Mouse (Mus musculus): ENCODE measurements at regions not wholly inside any gene's neighbourhood (a gene's known extent, or its start where the extent isn't known, plus 50 kb on each side); places are given as distances from the start of the nearest gene placed in this dataset.
"Not testable (repeated sequence)": the region's sequence is repeated elsewhere in the genome, so short reads cannot be mapped to it uniquely, and the experiment has no call there.

DNA sequence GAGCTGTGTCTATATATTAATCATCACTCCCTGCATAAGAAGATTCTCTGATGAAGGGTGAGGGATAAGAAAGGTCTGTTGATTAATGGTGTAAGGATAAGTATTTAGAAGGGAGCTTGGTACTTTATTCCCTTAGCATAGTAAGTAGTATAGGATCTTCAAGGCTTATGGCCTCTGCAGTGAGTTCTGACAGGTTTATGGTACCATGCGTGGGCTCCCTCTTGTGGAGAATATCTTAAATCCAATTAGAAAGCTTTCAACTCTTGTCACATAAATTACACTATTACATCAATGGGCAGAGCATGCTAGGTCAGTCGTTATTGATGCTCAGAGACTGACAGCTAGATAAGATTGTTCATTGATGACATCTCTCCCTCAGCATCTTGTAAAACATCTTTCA lies 112.7 kb upstream of the Grin3a start:
- Histone ChIP-seq H3K27me3 (replicated peaks) (no peaks in the 10 kb centered on the region), H3K9me3 (no peaks in the 10 kb centered on the region), H3K36me3 (no peaks in the 10 kb centered on the region), H3K4me1 (replicated peaks) (no peaks in the 10 kb centered on the region), H3K9ac (no peak overlapping the region), H3K4me2 (replicated peaks) (no peak overlapping the region), H3K27ac (no peak overlapping the region), H3K4me3 (replicated peaks) (no peak overlapping the region)
- WGBS: 22% methylated on average over 2 of the region's 2 CpGs
- ATAC-seq: no peak

DNA sequence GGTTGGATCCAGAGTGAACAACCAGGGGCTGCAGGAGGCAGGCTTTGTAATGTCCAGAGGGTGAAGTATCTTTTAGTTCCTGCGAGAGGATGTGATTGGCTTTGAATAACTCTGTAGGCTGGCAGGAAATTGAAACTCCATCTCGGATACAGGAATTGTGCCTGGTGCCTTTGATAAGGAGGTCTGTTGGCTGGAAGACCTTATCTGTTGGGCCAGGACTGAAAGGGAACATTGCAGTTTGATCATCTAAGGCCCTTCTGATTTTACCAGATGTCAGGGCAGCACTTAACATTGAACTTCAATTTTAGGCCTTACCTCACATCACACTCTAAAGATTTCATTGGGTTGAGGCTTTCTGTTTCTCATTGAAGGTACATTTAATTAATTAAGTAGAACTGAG lies 111.3 kb upstream of the Grin3a start:
- no peak for ATAC-seq
- no peak overlapping the region for H3K4me3 ChIP-seq (replicated peaks)
- H3K4me2 ChIP-seq (replicated peaks): no peak overlapping the region
- 55% methylated on average over 2 of the region's 2 CpGs for WGBS
- H3K9me3 ChIP-seq: no peaks in the 10 kb centered on the region
- no peaks in the 10 kb centered on the region for H3K27me3 ChIP-seq (replicated peaks)
- no peak overlapping the region for H3K27ac ChIP-seq
- H3K4me1 ChIP-seq (replicated peaks): no peaks in the 10 kb centered on the region
- H3K9ac ChIP-seq: no peak overlapping the region
- no peaks in the 10 kb centered on the region for H3K36me3 ChIP-seq

DNA sequence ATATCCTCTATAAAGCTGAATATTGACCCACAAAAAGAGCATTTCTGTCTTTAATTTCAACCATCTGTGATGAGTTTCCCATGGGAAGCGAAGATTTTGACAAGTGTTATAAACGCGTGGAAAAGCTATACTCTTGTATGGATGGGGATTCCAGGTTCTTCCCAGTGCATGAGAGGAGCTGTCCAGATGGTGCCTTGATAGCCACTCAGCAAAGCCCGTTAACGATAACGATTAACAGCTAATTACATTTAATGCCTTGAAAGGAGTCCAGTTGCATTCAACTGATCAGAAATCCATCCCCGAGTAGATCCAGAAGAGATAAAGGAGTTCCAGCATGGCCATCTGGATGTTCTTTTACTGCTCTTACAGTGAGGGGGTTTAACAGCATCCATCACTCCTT lies 100.8 kb upstream of the Grin3a start:
- Histone ChIP-seq H3K9me3 (no peaks in the 10 kb centered on the region), H3K27ac (no peak overlapping the region), H3K4me3 (replicated peaks) (no peak overlapping the region), H3K4me2 (replicated peaks) (no peak overlapping the region), H3K36me3 (no peaks in the 10 kb centered on the region), H3K27me3 (replicated peaks) (no peaks in the 10 kb centered on the region), H3K4me1 (replicated peaks) (no peaks in the 10 kb centered on the region), H3K9ac (no peak overlapping the region)
- WGBS: 83% methylated on average over 7 of the region's 7 CpGs
- ATAC-seq: no peak

DNA sequence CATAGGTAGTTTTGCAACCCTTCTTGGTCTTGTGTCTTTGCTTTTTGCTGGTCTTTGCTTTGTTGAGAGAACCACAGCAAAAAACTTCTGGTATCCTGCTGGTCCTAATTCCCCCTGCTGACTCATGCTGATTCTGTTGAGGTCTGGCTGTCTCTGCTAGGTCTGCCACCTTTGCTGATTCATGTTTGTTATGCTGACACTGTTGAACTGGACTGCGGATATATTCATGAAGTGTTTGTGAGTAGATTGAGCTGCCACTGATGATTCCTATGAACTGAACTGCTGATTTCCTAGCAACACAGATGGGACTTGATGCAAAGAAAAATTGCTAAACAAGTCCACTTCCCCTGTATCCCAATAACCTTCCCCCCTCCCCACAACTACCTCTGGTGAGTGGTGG lies 91.9 kb upstream of the Grin3a start:
- Histone ChIP-seq H3K4me3 (replicated peaks) (no peak overlapping the region), H3K4me2 (replicated peaks) (no peak overlapping the region), H3K27me3 (replicated peaks) (no peaks in the 10 kb centered on the region), H3K9me3 (no peaks in the 10 kb centered on the region), H3K9ac (no peak overlapping the region), H3K36me3 (no peaks in the 10 kb centered on the region), H3K27ac (no peak overlapping the region), H3K4me1 (replicated peaks) (no peaks in the 10 kb centered on the region)
- ATAC-seq: no peak
- WGBS: 83% methylated on average over 1 of the region's 1 CpGs

DNA sequence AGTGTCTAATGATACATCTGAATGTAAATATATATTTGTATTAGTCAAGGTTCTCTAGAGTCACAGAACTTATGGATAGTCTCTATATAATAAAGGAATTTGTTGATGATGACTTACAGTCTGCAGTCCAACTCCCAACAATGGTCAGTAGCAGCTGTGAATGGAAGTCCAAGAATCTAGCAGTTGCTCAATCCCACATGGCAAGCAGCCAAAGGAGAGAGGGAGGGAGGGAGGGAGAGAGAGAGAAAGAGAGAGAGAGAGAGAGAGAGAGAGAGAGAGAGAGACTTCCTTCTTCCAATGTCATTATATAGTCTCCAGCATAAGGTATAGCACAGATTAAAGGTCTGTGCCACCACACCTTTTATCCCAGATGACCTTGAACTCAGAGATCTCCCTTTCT lies 84.1 kb upstream of the Grin3a start:
- H3K36me3 ChIP-seq; H3K4me1 ChIP-seq (replicated peaks); ATAC-seq; H3K4me3 ChIP-seq (replicated peaks); H3K9ac ChIP-seq; H3K4me2 ChIP-seq (replicated peaks); H3K27me3 ChIP-seq (replicated peaks); H3K27ac ChIP-seq; H3K9me3 ChIP-seq: not testable (repeated sequence)

DNA sequence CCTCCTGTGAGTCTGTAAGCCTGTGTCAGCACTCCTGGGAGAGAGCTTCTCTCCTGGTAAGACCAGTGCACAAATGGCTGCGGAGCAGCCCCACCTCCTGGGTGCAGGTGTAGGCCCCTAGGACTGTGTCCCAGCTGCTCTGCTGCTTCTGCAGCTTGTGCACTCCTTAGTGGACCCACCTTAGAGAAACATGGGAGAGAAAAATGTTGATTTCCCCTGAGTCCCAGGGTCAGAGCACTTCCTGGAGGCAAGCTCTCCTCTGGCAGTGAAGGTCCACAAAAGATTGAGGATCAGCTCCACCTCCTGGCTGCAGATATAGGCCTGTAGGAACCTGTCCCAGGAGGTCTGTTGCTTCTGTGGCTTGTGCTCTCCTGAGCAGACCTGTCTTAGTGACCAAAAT lies 81.5 kb upstream of the Grin3a start:
- 80% methylated on average over 1 of the region's 1 CpGs for WGBS
- H3K27ac ChIP-seq: no peak overlapping the region
- no peak overlapping the region for H3K4me3 ChIP-seq (replicated peaks)
- H3K4me2 ChIP-seq (replicated peaks): no peak overlapping the region
- no peaks in the 10 kb centered on the region for H3K9me3 ChIP-seq
- H3K36me3 ChIP-seq: no peaks in the 10 kb centered on the region
- H3K4me1 ChIP-seq (replicated peaks): no peaks in the 10 kb centered on the region
- ATAC-seq: peak; percentile 47; the same call in 1 of the 2 replicates
- H3K9ac ChIP-seq: no peak overlapping the region
- H3K27me3 ChIP-seq (replicated peaks): no peaks in the 10 kb centered on the region

DNA sequence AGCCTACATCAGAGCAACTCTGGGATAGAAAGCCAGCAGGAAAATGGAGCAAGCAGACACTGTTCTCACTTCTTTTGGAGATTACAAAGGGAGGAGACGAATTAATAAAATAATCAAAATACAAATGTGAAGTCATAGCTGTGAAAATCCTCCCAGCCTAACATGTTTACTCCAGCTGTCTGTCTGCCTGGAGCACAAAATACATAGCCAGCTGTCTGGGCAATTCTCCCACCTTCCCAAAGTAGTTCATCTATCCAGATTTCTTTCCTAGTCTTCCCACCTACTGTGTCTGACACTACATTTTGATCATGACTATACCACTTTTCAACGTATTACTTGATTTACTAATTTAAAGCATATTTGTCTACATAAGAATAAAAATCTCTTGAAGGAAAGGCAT lies 68.7 kb upstream of the Grin3a start:
- Histone ChIP-seq H3K4me1 (replicated peaks) (no peaks in the 10 kb centered on the region), H3K9ac (no peak overlapping the region), H3K27ac (no peak overlapping the region), H3K36me3 (no peaks in the 10 kb centered on the region), H3K4me2 (replicated peaks) (no peak overlapping the region), H3K27me3 (replicated peaks) (no peaks in the 10 kb centered on the region), H3K9me3 (no peaks in the 10 kb centered on the region), H3K4me3 (replicated peaks) (no peak overlapping the region)
- ATAC-seq: no peak
- WGBS: 72% methylated on average over 2 of the region's 2 CpGs

DNA sequence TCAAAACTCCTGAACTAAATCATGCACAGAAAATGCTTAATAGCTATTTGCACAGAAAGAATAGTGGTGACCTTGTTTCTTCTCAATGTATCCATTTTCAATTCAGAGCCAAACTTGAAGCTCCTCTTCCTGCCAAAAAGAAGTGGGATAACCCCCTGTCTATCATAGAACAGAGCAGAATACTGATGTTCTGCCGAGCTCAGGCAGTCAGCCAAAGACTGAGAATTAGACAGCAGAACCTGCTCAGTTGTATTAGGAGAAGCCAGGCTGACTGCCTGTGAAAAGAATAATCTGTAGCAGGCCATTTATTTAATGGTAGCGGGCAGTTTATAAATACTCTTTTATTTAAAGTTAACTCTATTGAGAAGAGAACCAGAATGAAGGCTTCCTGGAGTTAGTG lies 68.1 kb upstream of the Grin3a start:
- ATAC-seq: no peak
- H3K4me2 ChIP-seq (replicated peaks): no peak overlapping the region
- WGBS: 39% methylated on average over 2 of the region's 2 CpGs
- H3K9ac ChIP-seq: no peak overlapping the region
- H3K4me1 ChIP-seq (replicated peaks): no peaks in the 10 kb centered on the region
- no peaks in the 10 kb centered on the region for H3K9me3 ChIP-seq
- H3K4me3 ChIP-seq (replicated peaks): no peak overlapping the region
- H3K27ac ChIP-seq: no peak overlapping the region
- no peaks in the 10 kb centered on the region for H3K27me3 ChIP-seq (replicated peaks)
- H3K36me3 ChIP-seq: no peaks in the 10 kb centered on the region
